In the genomic region with DNA sequence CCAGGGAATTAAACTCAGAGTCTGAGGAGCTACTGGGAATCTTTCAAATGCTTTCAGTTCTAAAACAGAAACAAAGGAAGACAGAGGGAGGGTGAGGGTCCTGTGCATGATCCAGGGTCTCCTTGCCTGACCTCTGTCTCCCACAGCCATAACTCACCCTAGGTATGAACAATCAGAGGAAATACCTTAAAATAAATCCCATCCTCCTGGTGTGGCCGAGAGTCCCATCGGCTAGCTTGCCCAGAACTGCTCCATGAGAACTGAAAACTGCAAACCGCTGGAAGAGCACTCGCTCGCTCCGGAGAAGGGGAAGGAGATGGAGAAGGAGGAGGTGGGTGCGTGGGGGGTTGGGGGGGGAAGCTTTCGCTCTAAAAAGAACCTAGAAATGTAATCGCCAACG, we compare ENCODE assay signal across 8 mouse cellular contexts. TPM values are rescaled to one million over a fixed set of nuclear protein-coding genes. Genes with fewer than 3 reads are reported as not detected.
DNase-seq lines count a peak whose midpoint lies in the region; ATAC-seq lines count a peak whose summit lies in the region.

No protein-coding gene starts in this region.

- H3K27me3 ChIP-seq in lung, embryonic 15.5 days, result peaks cover 85% of the 10 kb centered on the region
- peaks cover 100% of the 10 kb centered on the region for H3K27me3 ChIP-seq in liver, embryonic 13.5 days
- H3K27me3 ChIP-seq in forebrain, embryonic 12.5 days, result peaks cover 100% of the 10 kb centered on the region
- peaks cover 99% of the 10 kb centered on the region for H3K27me3 ChIP-seq in forebrain, embryonic 15.5 days

- H3K4me1 ChIP-seq in lung, embryonic 15.5 days, result peaks cover 47% of the 10 kb centered on the region
- H3K4me1 ChIP-seq in liver, embryonic 13.5 days (replicated peaks), result peaks cover 8% of the 10 kb centered on the region
- peaks cover 6% of the 10 kb centered on the region for H3K4me1 ChIP-seq in forebrain, embryonic 12.5 days
- no peaks in the 10 kb centered on the region for H3K4me1 ChIP-seq in forebrain, embryonic 15.5 days

- DNase-seq in embryo, embryonic 11 days, result peak; percentile 43
- DNase-seq in embryo, embryonic 9.5 days (ENCODE audit: extremely low spot score), result no peak
- no peak for DNase-seq in lung, postnatal 14 days
- no peak for DNase-seq in liver, embryonic 13.5 days
- no peak for DNase-seq in Muller cell, postnatal 12 days (ENCODE audit: inconsistent ontology term)

- 4% methylated on average over 10 of the region's 10 CpGs for WGBS in lung, embryonic 15.5 days
- WGBS in liver, embryonic 13.5 days (ENCODE audit: insufficient replicate concordance), result 5% methylated on average over 10 of the region's 10 CpGs
- WGBS in forebrain, embryonic 12.5 days, result 2% methylated on average over 10 of the region's 10 CpGs
- 2% methylated on average over 10 of the region's 10 CpGs for WGBS in forebrain, embryonic 15.5 days

- peak overlapping the region; percentile 63 for H3K9ac ChIP-seq in lung, embryonic 15.5 days
- peak overlapping the region; percentile 39 for H3K9ac ChIP-seq in liver, embryonic 13.5 days
- H3K9ac ChIP-seq in forebrain, embryonic 12.5 days, result no peak overlapping the region
- no peak overlapping the region for H3K9ac ChIP-seq in forebrain, embryonic 15.5 days (replicated peaks)

- no peaks in the 10 kb centered on the region for H3K9me3 ChIP-seq in lung, embryonic 15.5 days
- H3K9me3 ChIP-seq in liver, embryonic 13.5 days (replicated peaks), result no peaks in the 10 kb centered on the region
- no peaks in the 10 kb centered on the region for H3K9me3 ChIP-seq in forebrain, embryonic 12.5 days
- H3K9me3 ChIP-seq in forebrain, embryonic 15.5 days, result no peaks in the 10 kb centered on the region

- H3K36me3 ChIP-seq in lung, embryonic 15.5 days, result no peaks in the 10 kb centered on the region
- no peaks in the 10 kb centered on the region for H3K36me3 ChIP-seq in liver, embryonic 13.5 days
- H3K36me3 ChIP-seq in forebrain, embryonic 12.5 days (replicated peaks), result no peaks in the 10 kb centered on the region
- H3K36me3 ChIP-seq in forebrain, embryonic 15.5 days, result no peaks in the 10 kb centered on the region

- peak overlapping the region; percentile 67 for H3K4me3 ChIP-seq in lung, embryonic 15.5 days
- H3K4me3 ChIP-seq in liver, embryonic 13.5 days (replicated peaks), result peak overlapping the region; percentile 6; the same call in 1 of the 2 replicates
- no peak overlapping the region for H3K4me3 ChIP-seq in forebrain, embryonic 12.5 days (replicated peaks)
- H3K4me3 ChIP-seq in forebrain, embryonic 15.5 days, result no peak overlapping the region

- H3K4me2 ChIP-seq in lung, embryonic 15.5 days, result peak overlapping the region; percentile 90
- H3K4me2 ChIP-seq in liver, embryonic 13.5 days, result peak overlapping the region; percentile 23
- no peak overlapping the region for H3K4me2 ChIP-seq in forebrain, embryonic 12.5 days
- H3K4me2 ChIP-seq in forebrain, embryonic 15.5 days (replicated peaks), result no peak overlapping the region

- peak overlapping the region; percentile 98 for H3K27ac ChIP-seq in lung, embryonic 15.5 days
- H3K27ac ChIP-seq in liver, embryonic 13.5 days, result no peak overlapping the region
- no peak overlapping the region for H3K27ac ChIP-seq in forebrain, embryonic 12.5 days
- H3K27ac ChIP-seq in forebrain, embryonic 15.5 days (replicated peaks), result no peak overlapping the region

- ATAC-seq in lung, embryonic 15.5 days (ENCODE audit: borderline replicate concordance, extremely low read depth, low FRiP score, low TSS enrichment), result no peak
- no peak for ATAC-seq in liver, embryonic 13.5 days (ENCODE audit: low read depth)
- no peak for ATAC-seq in forebrain, embryonic 12.5 days (ENCODE audit: low FRiP score)
- no peak for ATAC-seq in forebrain, embryonic 15.5 days (replicated peaks)

RNA-seq across cellular contexts. Expression of gene 5730596B20Rik, which starts 2.4 kb away (rescaled TPM):
- polyA plus RNA-seq in lung, embryonic 15.5 days (2015; fragmentation: Nextera tagmentation; extraction: Ambion mirVana), result 2.1 and 2.3 TPM in 2 replicates
- polyA plus RNA-seq in liver, embryonic 13.5 days (2015; fragmentation: Nextera tagmentation; extraction: Ambion mirVana), result 0.02 and 0.06 TPM in 2 replicates
- not detected in 2 replicates for polyA plus RNA-seq in forebrain, embryonic 12.5 days (2016; fragmentation: Nextera tagmentation; extraction: Ambion mirVana)
- polyA plus RNA-seq in forebrain, embryonic 15.5 days (2015; fragmentation: Nextera tagmentation; extraction: Ambion mirVana), result not detected in 2 replicates

RNA-seq across cellular contexts. Expression of gene Hoxa4, which starts 11.9 kb away (rescaled TPM):
- polyA plus RNA-seq in lung, embryonic 15.5 days (2015; fragmentation: Nextera tagmentation; extraction: Ambion mirVana), result 4.1 and 4.2 TPM in 2 replicates
- 0.17 and 0.30 TPM in 2 replicates for polyA plus RNA-seq in liver, embryonic 13.5 days (2015; fragmentation: Nextera tagmentation; extraction: Ambion mirVana)
- polyA plus RNA-seq in forebrain, embryonic 12.5 days (2016; fragmentation: Nextera tagmentation; extraction: Ambion mirVana), result not detected in 2 replicates
- not detected in 2 replicates for polyA plus RNA-seq in forebrain, embryonic 15.5 days (2015; fragmentation: Nextera tagmentation; extraction: Ambion mirVana)

RNA-seq across cellular contexts. Expression of gene Hoxa2, which starts 15.1 kb away (rescaled TPM):
- polyA plus RNA-seq in lung, embryonic 15.5 days (2015; fragmentation: Nextera tagmentation; extraction: Ambion mirVana), result 11.4 and 13.0 TPM in 2 replicates
- 0.63 and 0.82 TPM in 2 replicates for polyA plus RNA-seq in liver, embryonic 13.5 days (2015; fragmentation: Nextera tagmentation; extraction: Ambion mirVana)
- polyA plus RNA-seq in forebrain, embryonic 12.5 days (2016; fragmentation: Nextera tagmentation; extraction: Ambion mirVana), result not detected in 2 replicates
- polyA plus RNA-seq in forebrain, embryonic 15.5 days (2015; fragmentation: Nextera tagmentation; extraction: Ambion mirVana), result not detected in 2 replicates

RNA-seq across cellular contexts. Expression of gene Hoxa1, which starts 21.6 kb away (rescaled TPM):
- 1.3 and 1.4 TPM in 2 replicates for polyA plus RNA-seq in lung, embryonic 15.5 days (2015; fragmentation: Nextera tagmentation; extraction: Ambion mirVana)
- polyA plus RNA-seq in liver, embryonic 13.5 days (2015; fragmentation: Nextera tagmentation; extraction: Ambion mirVana), result 0.52 and 0.66 TPM in 2 replicates
- polyA plus RNA-seq in forebrain, embryonic 12.5 days (2016; fragmentation: Nextera tagmentation; extraction: Ambion mirVana), result 0.19 and 0.31 TPM in 2 replicates
- polyA plus RNA-seq in forebrain, embryonic 15.5 days (2015; fragmentation: Nextera tagmentation; extraction: Ambion mirVana), result not detected in 2 replicates

RNA-seq across cellular contexts. Expression of gene Hoxa5, which starts 24.7 kb away (rescaled TPM):
- polyA plus RNA-seq in lung, embryonic 15.5 days (2015; fragmentation: Nextera tagmentation; extraction: Ambion mirVana), result 48.2 and 48.7 TPM in 2 replicates
- polyA plus RNA-seq in liver, embryonic 13.5 days (2015; fragmentation: Nextera tagmentation; extraction: Ambion mirVana), result 0.83 and 1.2 TPM in 2 replicates
- not detected in 2 replicates for polyA plus RNA-seq in forebrain, embryonic 12.5 days (2016; fragmentation: Nextera tagmentation; extraction: Ambion mirVana)
- polyA plus RNA-seq in forebrain, embryonic 15.5 days (2015; fragmentation: Nextera tagmentation; extraction: Ambion mirVana), result not detected in 2 replicates

Comparison
In these comparisons a context has a peak if more than half of its experiments do, and no peak if none do; other contexts are left out.
1. H3K4me2 ChIP-seq: peak in lung, embryonic 15.5 days (single experiment) and liver, embryonic 13.5 days (single experiment); none in forebrain, embryonic 12.5 days (single experiment) and forebrain, embryonic 15.5 days (single experiment).
2. H3K4me3 ChIP-seq: peak in lung, embryonic 15.5 days (single experiment) and liver, embryonic 13.5 days (single experiment); none in forebrain, embryonic 12.5 days (single experiment) and forebrain, embryonic 15.5 days (single experiment).
3. H3K9ac ChIP-seq: peak in lung, embryonic 15.5 days (single experiment) and liver, embryonic 13.5 days (single experiment); none in forebrain, embryonic 12.5 days (single experiment) and forebrain, embryonic 15.5 days (single experiment).